Mouse (Mus musculus): Measurements from ENCODE around the gene Rftn2.

- TF ChIP-seq CTCF (IDR thresholded peaks at IDR 0.05; ENCODE audit: extremely low read depth, insufficient read depth, insufficient read length, insufficient replicate concordance) (no peak), POLR2A (IDR thresholded peaks at IDR 0.05; ENCODE audit: low read depth, low read length) (no peak)
Measured at GRCm38 (mm10) chr1:55144338-55144737, 82.2 kb downstream of the Rftn2 start.
